Mouse (Mus musculus): ENCODE data around the gene Rfc1.

Rfc1 gene

GRCm38 (mm10) chr5:65217305-65218269 lies 117.9 kb downstream of the Rfc1 start:
- no peak for ATAC-seq (ENCODE audit: insufficient number of reproducible peaks, low FRiP score, low TSS enrichment)

- ATAC-seq (ENCODE audit: insufficient number of reproducible peaks, low FRiP score, low TSS enrichment), result peak; percentile 86
Measured at GRCm38 (mm10) chr5:65213321-65213720, 122.1 kb downstream of the Rfc1 start.
